Mouse (Mus musculus): Measurements from ENCODE around the gene Stag2.

- no peak for TF ChIP-seq CTCF (IDR thresholded peaks at IDR 0.05; ENCODE audit: low read depth, low read length)
- no peak for TF ChIP-seq POLR2A (IDR thresholded peaks at IDR 0.05; ENCODE audit: borderline replicate concordance, low read depth, low read length)
Measured at GRCm38 (mm10) chrX:42151024-42151754, 2.1 kb downstream of the Stag2 start.
